In the genomic region with DNA sequence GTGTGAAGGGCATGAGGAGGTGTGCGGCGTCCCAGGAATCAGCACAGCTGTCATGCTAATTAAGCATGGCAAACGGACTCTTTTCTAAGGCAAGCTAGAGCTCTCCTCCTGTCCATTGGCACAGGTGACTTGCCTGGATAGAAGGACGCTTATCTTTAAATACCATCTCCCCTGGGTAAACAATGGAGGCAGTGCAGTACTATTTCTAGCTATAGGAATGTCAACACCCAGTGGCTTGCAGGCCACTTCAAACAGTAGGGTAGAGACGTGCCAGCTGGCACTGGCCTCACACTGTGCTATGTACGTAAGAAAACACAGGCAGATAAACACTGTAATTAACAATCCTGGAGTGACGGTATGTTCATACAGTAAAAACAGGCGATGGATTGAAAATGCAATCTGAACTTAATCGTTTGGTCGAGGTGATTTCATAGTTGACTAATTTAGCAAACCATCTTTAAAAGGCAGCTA, we compare ENCODE assay signal across 10 mouse cellular contexts. TPM values are rescaled to one million over a fixed set of nuclear protein-coding genes. Genes with fewer than 3 reads are reported as not detected.
DNase-seq lines count a peak whose midpoint lies in the region; ATAC-seq and TF ChIP-seq lines count a peak whose summit lies in the region.
"Had no signal": no experiment of that assay in that cellular context is flagged by ENCODE, and none has a peak within 500 bp of the region (broad histone marks: within the 10 kb centered on the region; RNA-seq: fewer than 3 reads in every experiment).

No protein-coding gene starts in this region.

- no peak for TF ChIP-seq CTCF in gastrocnemius, adult 2 months (IDR thresholded peaks at IDR 0.05)

- H3K9ac ChIP-seq in intestine, embryonic 15.5 days, result no peak overlapping the region

- H3K4me3 ChIP-seq in gastrocnemius, adult 2 months, result no peak overlapping the region
- no peak overlapping the region for H3K4me3 ChIP-seq in intestine, embryonic 15.5 days (replicated peaks)

- no peak overlapping the region for H3K4me2 ChIP-seq in intestine, embryonic 15.5 days (replicated peaks)

- H3K27ac ChIP-seq in gastrocnemius, adult 2 months, result no peak overlapping the region
- H3K27ac ChIP-seq in intestine, embryonic 15.5 days, result no peak overlapping the region
- H3K27ac ChIP-seq: macrophage had no signal

- 36% methylated on average over 10 of the region's 10 CpGs for WGBS in intestine, embryonic 15.5 days

- H3K27me3 ChIP-seq in intestine, embryonic 15.5 days (replicated peaks), result no peaks in the 10 kb centered on the region

- no peaks in the 10 kb centered on the region for H3K4me1 ChIP-seq in intestine, embryonic 15.5 days (replicated peaks)

- H3K9me3 ChIP-seq in intestine, embryonic 15.5 days, result no peaks in the 10 kb centered on the region

- intact Hi-C loops in gastrocnemius, adult 2 months (cut with DNase I), result no loop called here
- intact Hi-C loops in gastrocnemius, postnatal 36 days (cut with DNase I), result no loop called here

- DNase-seq in gastrocnemius, adult 2 months, result peak; percentile 31
- no peak for DNase-seq in gastrocnemius, postnatal 36 days
- DNase-seq in cerebellum, postnatal 36 days, result peak; percentile 69 to 76
- DNase-seq in lung, postnatal 10 days, result peak; percentile 76
- DNase-seq in adrenal gland, adult 18-20 months (ENCODE audit: low spot score in 2 of 2), result no peak
- DNase-seq in frontal cortex, postnatal 14 days (ENCODE audit: low spot score in 2 of 2), result no peak
- DNase-seq in thymus, postnatal 36 days, result no peak

- peak; percentile 88 for ATAC-seq in intestine, embryonic 15.5 days

- no peaks in the 10 kb centered on the region for H3K36me3 ChIP-seq in intestine, embryonic 15.5 days

RNA-seq across cellular contexts. Expression of a gene that starts 28.2 kb away (rescaled TPM):
- total RNA-seq in gastrocnemius, adult 2 months (2021), result not detected
- total RNA-seq in gastrocnemius, postnatal 36 days (2021), result not detected
- not detected in 2 replicates for polyA plus RNA-seq in intestine, embryonic 15.5 days (2015; fragmentation: Nextera tagmentation; extraction: Ambion mirVana)
- not detected for total RNA-seq in adrenal gland, adult 18-20 months (2021)
- polyA plus RNA-seq: C2C12, macrophage had no signal

Comparison
In these comparisons a context has a peak if more than half of its experiments do, and no peak if none do; other contexts are left out.
1. DNase-seq: peak in gastrocnemius, adult 2 months (single experiment), cerebellum, postnatal 36 days (2 of 2) and lung, postnatal 10 days (single experiment); none in gastrocnemius, postnatal 36 days (0 of 2), adrenal gland, adult 18-20 months (0 of 2), frontal cortex, postnatal 14 days (0 of 2) and thymus, postnatal 36 days (0 of 2).